Mouse (Mus musculus) myocyte (in vitro differentiated cells): ENCODE measurements at regions not wholly inside any gene's neighbourhood (a gene's known extent, or its start where the extent isn't known, plus 50 kb on each side); places are given as distances from the start of the nearest gene placed in this dataset.

ENCODE experiments used
- H3K27me3 ChIP-seq: one replicate; pipeline ENCODE4 v1.6.1; 2011; ENCODE audit not compliant: control insufficient read depth, insufficient read depth, insufficient read length
- H3K36me3 ChIP-seq: one replicate; pipeline ENCODE4 v1.6.1; 2011; ENCODE audit not compliant: control insufficient read depth, insufficient read depth
- H3K4me2 ChIP-seq: one replicate; pipeline ENCODE4 v1.6.1; 2011; ENCODE audit warnings: low read depth, control low read depth
- H3K4me3 ChIP-seq: one replicate; pipeline ENCODE4 v1.5.1; 2011; ENCODE audit warnings: mild to moderate bottlenecking, control low read depth, moderate library complexity
- H3K79me2 ChIP-seq: one replicate; pipeline ENCODE4 v1.6.1; 2011; ENCODE audit not compliant: control insufficient read depth, insufficient read depth
- H3ac ChIP-seq: one replicate; pipeline ENCODE4 v1.6.1; 2011; ENCODE audit not compliant: control insufficient read depth, insufficient read length
- CEBPB ChIP-seq: IDR thresholded peaks from 2 replicates; pipeline ENCODE4 v1.6.1; 2011; ENCODE audit warnings: mild to moderate bottlenecking, moderate library complexity; ENCODE audit not compliant: poor library complexity, insufficient read depth, severe bottlenecking
- E2F4 ChIP-seq: IDR thresholded peaks from one replicate; pipeline ENCODE4 v1.6.1; 2011; ENCODE audit warnings: mild to moderate bottlenecking, control low read depth, moderate library complexity; ENCODE audit not compliant: insufficient read depth
- MAX ChIP-seq: IDR thresholded peaks from one replicate; pipeline ENCODE4 v1.6.1; 2011; ENCODE audit warnings: low read depth, mild to moderate bottlenecking, control low read depth
- MYOD1 ChIP-seq, 3 experiments: IDR thresholded peaks; one replicate each; pipeline ENCODE4 v1.6.1; 2011; ENCODE audit warnings: control low read depth in 2 of 3, low read depth in 2 of 3, mild to moderate bottlenecking in 2 of 3, moderate library complexity in 1 of 3; ENCODE audit not compliant: insufficient read length in 2 of 3, control insufficient read depth in 1 of 3
- MYOG ChIP-seq, 3 experiments: IDR thresholded peaks; one replicate each; pipeline ENCODE4 v1.6.1; 2011; ENCODE audit warnings: control low read depth in 2 of 3, low read depth in 2 of 3, mild to moderate bottlenecking in 2 of 3; ENCODE audit not compliant: insufficient read length in 2 of 3, control insufficient read depth in 1 of 3, insufficient read depth in 1 of 3
- POLR2A ChIP-seq: IDR thresholded peaks from one replicate; pipeline ENCODE4 v1.6.1; 2011; ENCODE audit warnings: low read depth, mild to moderate bottlenecking, control low read depth, moderate library complexity; ENCODE audit not compliant: insufficient read length
- POLR2AphosphoS2 ChIP-seq: IDR thresholded peaks from one replicate; pipeline ENCODE4 v1.6.1; 2011; ENCODE audit warnings: low read depth, control low read depth; ENCODE audit not compliant: insufficient read length
- REST ChIP-seq: IDR thresholded peaks from one replicate; pipeline ENCODE4 v1.6.1; 2011; ENCODE audit warnings: mild to moderate bottlenecking, control low read depth, moderate library complexity; ENCODE audit not compliant: insufficient read depth, insufficient read length
- SRF ChIP-seq: IDR thresholded peaks from one replicate; pipeline ENCODE4 v1.6.1; 2011; ENCODE audit warnings: low read depth; ENCODE audit not compliant: control insufficient read depth, insufficient read length
- TCF12 ChIP-seq: IDR thresholded peaks from one replicate; pipeline ENCODE4 v1.6.1; 2011; ENCODE audit warnings: mild to moderate bottlenecking, control low read depth; ENCODE audit not compliant: poor library complexity, insufficient read depth, severe bottlenecking
- TCF3 ChIP-seq: IDR thresholded peaks from one replicate; pipeline ENCODE4 v1.6.1; 2011; ENCODE audit warnings: low read depth, control low read depth; ENCODE audit not compliant: insufficient read length
- USF1 ChIP-seq: IDR thresholded peaks from one replicate; pipeline ENCODE4 v1.6.1; 2011; ENCODE audit warnings: low read depth, mild to moderate bottlenecking, control low read depth, moderate library complexity

- TF ChIP-seq SRF = no peak
- no peak for TF ChIP-seq TCF3
- no peak for TF ChIP-seq MYOD1 (IDR thresholded peaks at IDR 0.05; ENCODE audit: control insufficient read depth in 1 of 3, insufficient read length in 2 of 3, low read depth in 2 of 3)
- TF ChIP-seq CEBPB = peak; percentile 89
Observed at GRCm38 (mm10) chr7:88199929-88200538, 77.9 kb upstream of the Ctsc start.

GRCm38 (mm10) chr7:88201658-88202364 lies 76.1 kb upstream of the Ctsc start:
- Histone ChIP-seq H3K4me3 (no peak overlapping the region), H3K36me3 (no peaks in the 10 kb centered on the region), H3K79me2 (no peaks in the 10 kb centered on the region), H3ac (no peak overlapping the region), H3K27me3 (no peaks in the 10 kb centered on the region), H3K4me2 (no peak overlapping the region)
- TF ChIP-seq MYOG (IDR thresholded peaks at IDR 0.05; ENCODE audit: control insufficient read depth in 1 of 3, insufficient read depth in 1 of 3, insufficient read length in 2 of 3, low read depth in 2 of 3) (no peak), TCF3 (no peak), POLR2A (no peak), SRF (no peak), E2F4 (no peak), MYOD1 (IDR thresholded peaks at IDR 0.05; ENCODE audit: control insufficient read depth in 1 of 3, insufficient read length in 2 of 3, low read depth in 2 of 3) (no peak), USF1 (no peak), REST (no peak), MAX (no peak), POLR2AphosphoS2 (no peak), TCF12 (no peak), CEBPB (no peak)

More at GRCm38 (mm10) chr7:88199929-88200538, 77.9 kb upstream of the Ctsc start:
- Histone ChIP-seq H3K36me3 (no peaks in the 10 kb centered on the region), H3K79me2 (no peaks in the 10 kb centered on the region), H3ac (no peak overlapping the region), H3K4me2 (peak overlapping the region; percentile 70), H3K4me3 (no peak overlapping the region), H3K27me3 (no peaks in the 10 kb centered on the region)

GRCm38 (mm10) chr7:88206223-88206827 lies 71.6 kb upstream of the Ctsc start:
- Histone ChIP-seq H3K27me3 (no peaks in the 10 kb centered on the region), H3K4me2 (peak overlapping the region; percentile 53), H3ac (no peak overlapping the region), H3K79me2 (no peaks in the 10 kb centered on the region), H3K4me3 (no peak overlapping the region), H3K36me3 (no peaks in the 10 kb centered on the region)
- TF ChIP-seq TCF12 (peak; percentile 3), MAX (no peak), REST (no peak), CEBPB (peak; percentile 51; the same call in 1 of the 2 replicates), MYOD1 (IDR thresholded peaks at IDR 0.05; ENCODE audit: control insufficient read depth in 1 of 3, insufficient read length in 2 of 3, low read depth in 2 of 3) (peak; percentile 7 to 58 (median 30)), USF1 (peak; percentile 67), POLR2AphosphoS2 (no peak), MYOG (IDR thresholded peaks at IDR 0.05; ENCODE audit: control insufficient read depth in 1 of 3, insufficient read depth in 1 of 3, insufficient read length in 2 of 3, low read depth in 2 of 3) (peak in 1 of 3 experiments; percentile 19), TCF3 (no peak)

DNA sequence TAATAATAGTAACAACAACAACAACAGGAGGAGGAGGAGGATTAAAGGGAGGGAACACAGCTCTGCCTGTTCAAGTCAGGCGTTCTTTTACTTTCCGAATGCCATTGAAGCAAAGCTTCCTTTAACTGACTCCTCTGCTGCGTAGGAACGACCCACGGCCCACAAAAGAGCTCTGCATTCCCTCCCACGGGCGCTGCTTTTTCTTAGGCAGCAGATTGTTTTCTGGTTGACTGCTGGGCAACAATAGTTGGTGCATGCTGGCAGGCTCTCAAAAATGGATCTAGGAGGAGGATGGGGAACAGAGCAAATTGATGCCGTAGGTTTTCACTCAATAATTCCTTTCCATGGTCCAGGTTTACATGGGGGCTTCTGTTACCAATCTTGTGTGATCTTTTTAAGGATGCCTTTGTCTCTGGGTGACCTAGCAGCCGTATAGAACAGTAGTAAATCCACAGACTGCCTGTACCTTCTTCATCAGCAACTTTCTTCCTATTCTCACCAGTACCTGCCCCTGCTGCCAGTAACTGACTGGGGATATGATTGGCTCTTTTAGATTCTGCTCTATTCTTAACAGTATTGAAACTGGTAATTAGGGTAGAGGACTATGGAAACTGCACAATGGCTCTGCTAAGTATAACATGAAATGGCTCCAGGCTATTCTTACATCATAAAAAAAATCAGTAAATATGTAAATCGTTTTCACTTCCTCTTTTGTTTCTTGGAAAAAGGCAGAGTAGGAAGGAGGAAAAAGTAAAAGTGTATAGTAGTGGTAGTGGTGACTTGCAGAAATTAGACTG lies 70.8 kb upstream of the Ctsc start:
- no peaks in the 10 kb centered on the region for H3K27me3 ChIP-seq
- no peak for TF ChIP-seq MAX
- no peak for TF ChIP-seq USF1
- no peak for TF ChIP-seq TCF12
- no peak for TF ChIP-seq MYOG (IDR thresholded peaks at IDR 0.05; ENCODE audit: control insufficient read depth in 1 of 3, insufficient read depth in 1 of 3, insufficient read length in 2 of 3, low read depth in 2 of 3)
- no peak for TF ChIP-seq CEBPB
- TF ChIP-seq POLR2A = no peak
- TF ChIP-seq TCF3 = no peak
- no peak for TF ChIP-seq MYOD1 (IDR thresholded peaks at IDR 0.05; ENCODE audit: control insufficient read depth in 1 of 3, insufficient read length in 2 of 3, low read depth in 2 of 3)
- TF ChIP-seq REST = no peak
- no peak for TF ChIP-seq SRF
- no peak for TF ChIP-seq POLR2AphosphoS2
- TF ChIP-seq E2F4 = no peak
- H3K36me3 ChIP-seq = no peaks in the 10 kb centered on the region
- H3ac ChIP-seq = no peak overlapping the region
- no peak overlapping the region for H3K4me3 ChIP-seq
- no peaks in the 10 kb centered on the region for H3K79me2 ChIP-seq
- peak overlapping the region; percentile 59 for H3K4me2 ChIP-seq
